Comparison of ENCODE assay signal across 15 mouse cellular contexts in the genomic region with DNA sequence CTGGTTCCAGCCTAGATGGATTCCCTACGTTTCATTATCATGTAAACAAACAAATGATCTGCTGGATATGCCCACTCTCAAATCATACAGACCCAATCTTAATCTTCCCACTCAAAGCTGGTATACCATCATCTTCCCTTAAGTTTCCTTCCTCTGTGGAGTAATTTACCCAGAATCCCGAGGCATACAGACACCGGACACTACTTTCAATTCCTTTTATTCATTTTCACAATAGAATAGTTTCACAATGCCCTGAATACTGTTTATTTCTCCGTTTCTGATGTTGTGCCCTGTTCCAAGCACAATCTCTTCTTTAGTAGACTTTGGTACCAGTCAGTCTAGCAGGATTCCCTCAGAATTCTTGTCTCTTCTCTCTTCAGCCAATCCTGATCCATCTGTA.
"Had no signal": no experiment of that assay in that cellular context is flagged by ENCODE, and none has a peak within 500 bp of the region (broad histone marks: within the 10 kb centered on the region; RNA-seq: fewer than 3 reads in every experiment).

No protein-coding gene starts in this region.

- H3K9me3 ChIP-seq: neural tube, embryonic 13.5 days; stomach, embryonic 15.5 days had no signal

- H3K4me3 ChIP-seq: neural tube, embryonic 13.5 days; stomach, embryonic 15.5 days had no signal

- H3K4me1 ChIP-seq: stomach, embryonic 15.5 days had no signal

- H3K27me3 ChIP-seq: neural tube, embryonic 13.5 days; stomach, embryonic 15.5 days had no signal

- H3K4me2 ChIP-seq: neural tube, embryonic 13.5 days; stomach, embryonic 15.5 days had no signal

- H3K9ac ChIP-seq: neural tube, embryonic 13.5 days; stomach, embryonic 15.5 days had no signal

- DNase-seq: retina, postnatal 1 day; right cerebral cortex, adult 18-20 months; right cerebral cortex, postnatal 14 days; right cerebral cortex, postnatal 25 days; right cerebral cortex, postnatal 4 days; spleen, adult 18-20 months; thymus, adult 18-20 months; thymus, adult 2 months; thymus, postnatal 14 days; thymus, postnatal 25 days; thymus, postnatal 36 days; thymus, postnatal 4 days had no signal

- H3K36me3 ChIP-seq: neural tube, embryonic 13.5 days; stomach, embryonic 15.5 days had no signal

- H3K27ac ChIP-seq: neural tube, embryonic 13.5 days; stomach, postnatal 0 days had no signal
